Mouse (Mus musculus): ENCODE measurements at regions not wholly inside any gene's neighbourhood (a gene's known extent, or its start where the extent isn't known, plus 50 kb on each side); places are given as distances from the start of the nearest gene placed in this dataset.

GRCm38 (mm10) chr14:98656533-98656932 lies 337.6 kb downstream of the Rpl36a-ps1 start:
- ATAC-seq (ENCODE audit: insufficient read depth): no peak
- Histone ChIP-seq H3K9me3 (ENCODE audit: low read depth, low read length) (no peaks in the 10 kb centered on the region), H3K4me1 (ENCODE audit: insufficient read depth) (no peaks in the 10 kb centered on the region), H3K9ac (no peak overlapping the region), H3K27ac (ENCODE audit: low read depth) (no peak overlapping the region), H3K27me3 (ENCODE audit: insufficient read depth, low read length) (no peaks in the 10 kb centered on the region), H3K36me3 (ENCODE audit: insufficient read depth) (no peaks in the 10 kb centered on the region), H3K4me3 (ENCODE audit: low read depth, low read length) (no peak overlapping the region), H3K4me2 (no peak overlapping the region)
- WGBS: 71% methylated on average over 4 of the region's 4 CpGs
- no peak for DNase-seq
- no peak for TF ChIP-seq CTCF (IDR thresholded peaks at IDR 0.05; ENCODE audit: low read depth)

- Histone ChIP-seq H3K4me1 (ENCODE audit: insufficient read depth) (no peaks in the 10 kb centered on the region), H3K27ac (ENCODE audit: low read depth) (no peak overlapping the region), H3K36me3 (ENCODE audit: insufficient read depth) (no peaks in the 10 kb centered on the region), H3K4me2 (no peak overlapping the region), H3K27me3 (ENCODE audit: insufficient read depth, low read length) (no peaks in the 10 kb centered on the region), H3K4me3 (ENCODE audit: low read depth, low read length) (no peak overlapping the region), H3K9me3 (ENCODE audit: low read depth, low read length) (no peaks in the 10 kb centered on the region), H3K9ac (no peak overlapping the region)
- TF ChIP-seq CTCF (IDR thresholded peaks at IDR 0.05; ENCODE audit: low read depth): no peak
- no peak for ATAC-seq (ENCODE audit: insufficient read depth)
- 72% methylated on average over 6 of the region's 6 CpGs for WGBS
- no peak for DNase-seq
Observed at GRCm38 (mm10) chr14:98654191-98654809, 339.8 kb downstream of the Rpl36a-ps1 start.

- ATAC-seq (ENCODE audit: insufficient read depth): peak; percentile 72; the same call in 1 of the 2 replicates
Observed at GRCm38 (mm10) chr14:98651221-98651620, 342.9 kb downstream of the Rpl36a-ps1 start.

GRCm38 (mm10) chr14:98650520-98650919 lies 343.6 kb downstream of the Rpl36a-ps1 start:
- Histone ChIP-seq H3K27ac (ENCODE audit: low read depth) (no peak overlapping the region), H3K4me2 (no peak overlapping the region), H3K9ac (no peak overlapping the region), H3K27me3 (ENCODE audit: insufficient read depth, low read length) (no peaks in the 10 kb centered on the region), H3K4me3 (ENCODE audit: low read depth, low read length) (no peak overlapping the region), H3K4me1 (ENCODE audit: insufficient read depth) (no peaks in the 10 kb centered on the region), H3K36me3 (ENCODE audit: insufficient read depth) (no peaks in the 10 kb centered on the region), H3K9me3 (ENCODE audit: low read depth, low read length) (no peaks in the 10 kb centered on the region)
- peak; percentile 94 for ATAC-seq (ENCODE audit: insufficient read depth)
- peak; percentile 84 for DNase-seq
- WGBS: 37% methylated on average over 4 of the region's 4 CpGs
- no peak for TF ChIP-seq CTCF (IDR thresholded peaks at IDR 0.05; ENCODE audit: low read depth)

More at GRCm38 (mm10) chr14:98651221-98651620, 342.9 kb downstream of the Rpl36a-ps1 start:
- no peak overlapping the region for H3K9ac ChIP-seq
- no peaks in the 10 kb centered on the region for H3K9me3 ChIP-seq (ENCODE audit: low read depth, low read length)
- no peak overlapping the region for H3K4me3 ChIP-seq (ENCODE audit: low read depth, low read length)
- H3K4me1 ChIP-seq (ENCODE audit: insufficient read depth): no peaks in the 10 kb centered on the region
- 59% methylated on average over 6 of the region's 6 CpGs for WGBS
- H3K4me2 ChIP-seq: no peak overlapping the region
- 0 out of 2 replicates have a peak, but pooled peaks have one; percentile 17 for TF ChIP-seq CTCF (IDR thresholded peaks at IDR 0.05; ENCODE audit: low read depth)
- H3K36me3 ChIP-seq (ENCODE audit: insufficient read depth): no peaks in the 10 kb centered on the region
- no peaks in the 10 kb centered on the region for H3K27me3 ChIP-seq (ENCODE audit: insufficient read depth, low read length)
- DNase-seq: peak; percentile 64
- H3K27ac ChIP-seq (ENCODE audit: low read depth): no peak overlapping the region

DNA sequence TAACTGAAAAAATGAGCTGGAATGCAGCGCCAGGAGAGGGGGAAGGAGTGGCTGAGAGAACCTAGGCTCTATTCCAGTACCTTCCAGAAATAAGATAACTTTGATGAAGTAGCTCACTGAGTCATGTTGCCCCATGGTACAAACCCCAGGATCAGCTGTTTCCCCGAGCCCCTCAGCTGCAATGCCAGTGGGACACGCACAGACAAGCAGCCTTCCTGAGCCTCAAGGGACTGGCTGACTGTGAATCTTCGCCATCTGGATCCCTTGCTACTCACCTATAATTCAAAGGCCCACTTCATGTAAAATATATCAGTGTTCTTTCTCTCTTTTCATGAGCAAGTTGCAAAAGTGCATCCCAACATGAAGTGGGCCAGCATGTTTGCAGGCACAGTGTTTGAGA lies 346.5 kb downstream of the Rpl36a-ps1 start:
- H3K4me3 ChIP-seq (ENCODE audit: low read depth, low read length): no peak overlapping the region
- H3K4me2 ChIP-seq: no peak overlapping the region
- no peaks in the 10 kb centered on the region for H3K4me1 ChIP-seq (ENCODE audit: insufficient read depth)
- no peak for DNase-seq
- H3K9me3 ChIP-seq (ENCODE audit: low read depth, low read length): no peaks in the 10 kb centered on the region
- no peaks in the 10 kb centered on the region for H3K36me3 ChIP-seq (ENCODE audit: insufficient read depth)
- H3K9ac ChIP-seq: no peak overlapping the region
- no peak overlapping the region for H3K27ac ChIP-seq (ENCODE audit: low read depth)
- ATAC-seq (ENCODE audit: insufficient read depth): no peak
- 82% methylated on average over 4 of the region's 4 CpGs for WGBS
- H3K27me3 ChIP-seq (ENCODE audit: insufficient read depth, low read length): no peaks in the 10 kb centered on the region
- no peak for TF ChIP-seq CTCF (IDR thresholded peaks at IDR 0.05; ENCODE audit: low read depth)

- no peak for TF ChIP-seq CTCF (IDR thresholded peaks at IDR 0.05; ENCODE audit: low read depth)
- no peak overlapping the region for H3K4me3 ChIP-seq (ENCODE audit: low read depth, low read length)
- no peak overlapping the region for H3K4me2 ChIP-seq
- no peaks in the 10 kb centered on the region for H3K4me1 ChIP-seq (ENCODE audit: insufficient read depth)
- no peaks in the 10 kb centered on the region for H3K9me3 ChIP-seq (ENCODE audit: low read depth, low read length)
- H3K36me3 ChIP-seq (ENCODE audit: insufficient read depth): no peaks in the 10 kb centered on the region
- ATAC-seq (ENCODE audit: insufficient read depth) (no peak), DNase-seq (no peak)
- WGBS: 37% methylated on average over 1 of the region's 1 CpGs
- H3K9ac ChIP-seq: no peak overlapping the region
- H3K27ac ChIP-seq (ENCODE audit: low read depth): no peak overlapping the region
- H3K27me3 ChIP-seq (ENCODE audit: insufficient read depth, low read length): no peaks in the 10 kb centered on the region
Observed at GRCm38 (mm10) chr14:98643756-98644155, 350.4 kb downstream of the Rpl36a-ps1 start.

DNA sequence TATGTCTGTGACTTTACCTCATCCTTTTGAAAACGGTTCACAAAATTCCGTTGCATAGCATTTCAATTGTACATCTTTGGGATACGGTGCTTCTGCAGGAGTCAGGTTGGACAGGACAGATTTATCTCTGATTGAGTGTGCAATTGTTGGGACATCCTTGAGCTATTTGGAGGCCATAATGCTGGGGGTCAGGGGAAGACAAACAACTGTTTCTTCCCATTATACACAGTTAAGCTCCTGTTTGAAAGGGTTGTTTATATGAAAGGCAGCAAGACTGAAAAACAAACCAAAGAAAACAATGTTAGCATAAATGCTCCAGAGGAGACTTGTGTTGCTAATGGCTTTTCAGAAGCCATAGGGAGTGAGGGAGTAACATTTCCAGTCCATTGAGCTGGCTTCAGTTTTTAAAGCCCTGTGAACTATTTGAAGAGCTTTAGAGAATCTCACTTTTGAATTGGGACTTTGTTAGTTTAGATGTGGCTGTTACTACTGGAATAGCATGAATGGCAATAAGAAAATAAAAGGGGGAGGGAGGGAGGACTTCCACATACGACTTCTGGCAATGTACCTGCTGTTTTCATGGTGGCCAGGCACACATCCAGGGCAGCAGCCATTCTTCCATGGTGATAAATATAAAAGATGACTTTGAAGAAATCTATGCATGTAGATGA lies 351.3 kb downstream of the Rpl36a-ps1 start:
- Histone ChIP-seq H3K4me3 (ENCODE audit: low read depth, low read length) (no peak overlapping the region), H3K9ac (no peak overlapping the region), H3K36me3 (ENCODE audit: insufficient read depth) (no peaks in the 10 kb centered on the region), H3K4me2 (no peak overlapping the region), H3K9me3 (ENCODE audit: low read depth, low read length) (no peaks in the 10 kb centered on the region), H3K27ac (ENCODE audit: low read depth) (no peak overlapping the region), H3K27me3 (ENCODE audit: insufficient read depth, low read length) (no peaks in the 10 kb centered on the region), H3K4me1 (ENCODE audit: insufficient read depth) (no peaks in the 10 kb centered on the region)
- no peak for ATAC-seq (ENCODE audit: insufficient read depth)
- TF ChIP-seq CTCF (IDR thresholded peaks at IDR 0.05; ENCODE audit: low read depth): no peak
- DNase-seq: no peak
- 58% methylated on average over 4 of the region's 4 CpGs for WGBS

Data from lung, embryonic 14.5 days (tissue).